Mouse (Mus musculus) gastrocnemius, adult 8-10 months (tissue): ENCODE measurements at regions not wholly inside any gene's neighbourhood (a gene's known extent, or its start where the extent isn't known, plus 50 kb on each side); places are given as distances from the start of the nearest gene placed in this dataset.

Source experiments
- DNase-seq, 2 experiments: peaks; one replicate each; pipeline ENCODE4 v3.0.0; 2022; ENCODE audit warnings: low spot score in 2 of 2

- DNase-seq = no peak
Measured at GRCm38 (mm10) chr2:178711587-178712080, 281.3 kb downstream of the Cdh26 start.

DNA sequence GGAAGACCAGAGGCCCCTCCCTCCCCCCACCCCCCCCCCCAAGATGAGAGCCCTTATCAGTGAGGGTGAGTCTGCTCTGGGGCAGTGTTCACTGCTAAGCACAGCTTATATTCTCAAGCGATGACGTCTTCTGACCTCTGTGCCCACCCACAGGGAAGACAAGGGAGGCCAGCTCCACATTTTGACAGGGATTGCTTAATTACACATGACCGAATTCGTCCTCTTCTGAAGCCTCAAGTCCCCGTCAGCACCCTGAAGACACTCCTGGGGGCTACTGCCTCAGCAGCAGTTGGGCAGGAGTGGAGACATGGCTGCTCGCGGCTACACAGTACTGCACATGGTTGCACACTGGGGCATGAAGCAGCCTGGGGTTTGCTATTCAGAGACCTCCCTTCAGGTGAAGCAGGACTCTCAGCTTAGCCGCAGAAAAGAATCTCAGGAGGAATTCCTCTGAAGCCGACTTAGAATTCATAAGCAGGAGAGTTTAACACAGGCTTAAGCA, 282.1 kb downstream of the Cdh26 start:
- DNase-seq = no peak

GRCm38 (mm10) chr2:178715500-178716245, 285.3 kb downstream of the Cdh26 start:
- no peak for DNase-seq

GRCm38 (mm10) chr2:178718048-178718447, 287.7 kb downstream of the Cdh26 start:
- no peak for DNase-seq

GRCm38 (mm10) chr2:178723455-178723854, 293.1 kb downstream of the Cdh26 start:
- DNase-seq = no peak

- DNase-seq = no peak
Measured at GRCm38 (mm10) chr2:178724228-178724627, 293.9 kb downstream of the Cdh26 start.

DNA sequence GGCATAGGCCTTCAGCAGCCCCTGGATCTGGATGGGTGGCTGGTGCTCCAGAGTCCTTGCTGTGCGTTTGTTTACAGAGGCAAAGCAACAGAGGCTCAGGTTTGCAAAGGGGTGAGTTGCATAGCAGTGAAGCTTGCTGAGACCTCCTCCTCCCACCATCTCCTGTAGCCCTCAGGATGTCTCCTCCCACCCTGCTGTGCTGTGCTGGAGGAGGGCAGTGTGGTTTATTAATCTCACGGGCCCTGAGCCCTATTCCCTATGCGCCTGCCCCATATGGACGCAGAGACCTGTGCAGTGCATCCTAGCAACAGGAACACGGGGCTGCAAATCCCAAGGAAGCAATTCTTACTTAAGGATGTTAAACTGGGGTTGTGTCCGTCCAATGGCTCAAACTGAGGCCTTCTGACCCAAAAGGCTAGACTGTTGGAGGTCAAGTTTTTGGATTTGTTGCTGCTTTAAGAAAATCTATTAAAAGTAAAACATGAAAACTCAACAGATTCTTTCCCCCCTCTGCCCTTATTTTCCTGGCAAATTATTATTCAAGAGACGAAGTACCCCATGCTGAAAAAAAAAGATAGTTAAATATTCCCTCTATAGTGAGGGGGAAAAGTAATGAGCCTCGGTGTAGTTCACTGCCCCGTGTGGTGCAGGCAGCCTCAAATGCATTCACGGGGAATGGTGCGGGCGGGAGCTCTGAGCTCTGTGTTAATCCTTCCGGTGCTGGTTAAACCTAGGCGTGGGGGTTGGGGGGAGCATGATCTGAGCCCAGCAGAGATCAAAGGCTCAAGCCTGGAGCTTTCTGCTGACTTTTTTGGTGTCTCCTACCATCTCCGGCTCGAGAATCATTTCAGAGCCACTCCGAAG, 297.8 kb downstream of the Cdh26 start:
- no peak for DNase-seq

- no peak for DNase-seq
Measured at GRCm38 (mm10) chr2:178728794-178729120, 298.4 kb downstream of the Cdh26 start.

GRCm38 (mm10) chr2:178735099-178735498, 304.8 kb downstream of the Cdh26 start:
- DNase-seq = no peak

DNA sequence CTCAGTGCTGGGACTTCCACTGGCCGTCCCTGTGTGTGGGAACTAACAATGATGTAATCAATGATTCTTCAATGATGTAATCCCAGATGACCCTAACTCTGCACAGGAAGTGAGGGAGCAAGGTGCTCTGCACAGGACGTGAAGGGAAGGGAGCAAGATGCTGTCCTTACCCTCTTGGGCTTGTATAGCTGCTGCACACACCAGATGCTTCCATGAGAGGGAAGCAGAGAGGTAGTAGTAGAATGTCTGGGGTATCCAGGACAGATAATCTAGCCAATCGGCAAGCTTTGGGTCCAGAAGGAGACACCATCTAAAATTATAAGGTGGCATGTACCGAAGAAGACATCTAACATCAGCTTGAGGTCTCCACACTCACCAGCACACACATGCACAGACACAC, 314.3 kb downstream of the Cdh26 start:
- no peak for DNase-seq

DNA sequence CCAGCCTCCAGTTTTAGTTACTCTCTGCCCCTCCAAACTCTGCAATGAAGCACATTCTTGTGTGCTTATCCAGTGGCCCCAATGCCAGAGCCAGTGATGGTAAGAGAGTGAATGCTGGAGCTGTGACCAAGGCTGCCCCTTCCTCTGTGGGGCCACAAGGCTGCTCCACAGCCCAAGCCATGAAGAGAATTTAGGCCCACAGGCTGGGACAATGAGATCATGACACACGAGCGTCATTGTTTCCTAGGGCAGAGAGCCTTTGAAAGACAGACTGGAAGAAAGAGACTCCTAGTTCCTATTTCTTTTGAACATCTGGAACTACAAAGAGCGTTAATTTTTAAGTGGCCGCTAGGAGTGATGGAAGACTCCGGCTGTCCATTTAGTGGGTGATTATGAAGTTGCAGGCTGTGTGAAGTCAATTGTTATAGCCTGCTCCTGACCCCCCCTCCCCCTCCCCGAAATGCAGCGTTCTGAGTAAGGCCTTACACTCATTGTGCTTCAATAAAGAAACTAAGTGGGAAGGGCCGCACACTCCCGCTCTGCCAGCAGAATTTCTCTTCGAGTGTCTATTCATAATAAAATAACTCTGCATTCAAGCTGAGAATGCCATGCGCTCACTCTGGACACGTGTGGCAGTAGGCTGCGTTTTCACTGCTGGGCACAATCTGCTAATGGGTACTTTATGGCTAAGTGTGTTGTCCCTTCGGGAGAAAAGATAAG, 315.1 kb downstream of the Cdh26 start:
- no peak for DNase-seq

- no peak for DNase-seq
Measured at GRCm38 (mm10) chr2:178751247-178751646, 320.9 kb downstream of the Cdh26 start.

DNA sequence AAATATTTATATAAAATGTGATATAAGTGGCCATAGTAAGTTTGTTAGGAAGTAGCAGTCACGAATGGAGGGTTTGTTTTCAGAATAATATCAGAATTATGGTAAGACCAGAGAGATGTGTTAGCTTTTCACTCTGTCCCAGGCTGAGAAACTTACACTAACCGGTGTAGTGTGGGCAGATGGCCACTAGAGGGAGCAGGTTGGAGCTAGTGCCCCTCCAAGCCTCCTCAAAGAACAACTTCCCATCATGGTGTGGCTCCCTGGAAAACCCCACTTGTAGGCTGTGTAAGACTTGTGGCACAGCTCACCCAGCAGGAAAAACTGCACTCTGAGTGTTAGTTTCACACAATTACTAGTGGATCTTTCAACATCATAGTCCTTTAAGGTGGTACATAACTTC, 328.0 kb downstream of the Cdh26 start:
- DNase-seq = peak; percentile 16 to 29

DNA sequence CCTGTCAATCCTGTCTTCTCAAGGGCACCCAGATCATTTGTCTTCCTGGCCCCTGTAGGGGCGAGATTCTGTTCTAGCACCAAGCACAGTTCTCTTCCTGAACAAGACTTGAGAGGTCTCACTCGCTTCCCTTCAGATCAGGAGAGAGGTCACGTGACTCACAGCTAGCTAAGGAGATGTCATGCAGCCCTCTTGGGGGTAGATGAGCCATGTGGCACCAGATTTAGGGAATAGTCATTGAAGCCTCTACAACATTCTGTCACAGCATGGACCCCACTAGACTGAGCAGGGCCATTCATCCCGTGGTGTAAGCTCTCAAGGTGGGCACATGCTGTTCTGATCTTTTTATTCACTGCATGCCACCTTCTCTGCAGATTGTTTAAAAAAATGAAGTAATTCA, 338.2 kb downstream of the Cdh26 start:
- no peak for DNase-seq

GRCm38 (mm10) chr2:178769001-178769400, 338.7 kb downstream of the Cdh26 start:
- DNase-seq = no peak

- no peak for DNase-seq
Measured at GRCm38 (mm10) chr2:178771435-178771834, 341.1 kb downstream of the Cdh26 start.

GRCm38 (mm10) chr2:178771881-178772280, 341.6 kb downstream of the Cdh26 start:
- DNase-seq = no peak

DNA sequence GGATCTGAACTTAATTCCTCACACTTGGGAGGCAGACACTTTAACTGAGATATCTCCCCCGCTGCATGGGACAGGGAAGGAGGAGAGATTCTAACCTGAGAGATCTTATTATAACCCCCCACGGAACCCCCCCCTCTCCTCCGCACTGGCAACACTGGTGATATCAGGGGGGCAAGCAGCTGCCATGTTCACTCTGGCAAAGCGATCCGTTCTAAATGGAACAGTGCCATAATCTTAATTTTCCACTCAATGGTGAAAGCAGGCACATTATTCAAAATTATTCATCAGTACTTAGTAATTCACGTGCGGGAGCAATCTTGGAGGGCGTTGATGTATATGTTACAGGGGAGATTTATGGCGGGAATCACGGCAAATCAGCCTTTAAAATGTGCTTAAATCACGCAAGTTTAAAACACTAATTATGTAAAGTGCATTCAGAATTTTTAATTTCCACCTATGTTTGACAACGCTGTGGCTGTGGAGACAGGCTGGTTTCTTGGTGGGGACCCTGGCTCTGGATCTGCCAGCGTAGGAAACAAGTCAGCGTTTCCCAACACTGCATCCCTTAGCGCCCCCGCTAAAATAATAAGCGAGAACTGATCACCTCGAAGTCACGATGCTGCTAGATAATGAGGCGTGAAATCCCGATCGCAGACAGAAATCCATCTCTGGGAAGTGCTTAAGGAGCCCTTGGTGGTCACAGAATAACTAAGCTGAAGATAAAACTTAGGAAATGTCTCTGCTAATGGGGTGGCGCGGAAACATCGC, 354.7 kb downstream of the Cdh26 start:
- DNase-seq = no peak

- no peak for DNase-seq
Measured at GRCm38 (mm10) chr2:178785843-178786242, 355.5 kb downstream of the Cdh26 start.

- DNase-seq = no peak
Measured at GRCm38 (mm10) chr2:178795841-178796240, 365.5 kb downstream of the Cdh26 start.

DNA sequence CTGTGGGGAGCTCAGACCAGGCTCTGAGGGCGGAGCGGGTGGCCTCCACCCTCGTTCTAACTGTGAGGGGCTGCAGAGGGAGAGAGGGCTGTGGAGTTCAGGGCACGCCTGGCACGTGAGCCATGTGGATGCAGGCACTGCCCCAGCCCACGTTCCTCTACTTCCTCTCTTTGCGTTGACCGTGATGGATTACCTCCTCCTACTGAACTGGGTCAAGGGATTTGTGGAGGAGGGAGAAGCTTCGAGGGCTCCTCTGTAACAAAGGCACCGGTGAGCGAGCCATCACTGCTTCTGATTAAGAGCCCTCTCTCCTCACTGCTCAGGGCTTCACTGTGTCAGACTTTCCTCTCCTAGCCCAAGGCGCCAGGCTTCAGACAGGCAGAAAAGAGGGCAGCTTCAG, 371.1 kb downstream of the Cdh26 start:
- no peak for DNase-seq
